Mouse (Mus musculus) bone marrow macrophage, adult 2 months (primary cell): ENCODE measurements around the gene Mcoln1.

Source experiments
- CTCF ChIP-seq: IDR thresholded peaks from 2 replicates; pipeline ENCODE4 v1.5.1; 2012; ENCODE audit warnings: low read depth, mild to moderate bottlenecking, low read length, moderate library complexity
- POLR2A ChIP-seq: IDR thresholded peaks from 2 replicates; pipeline ENCODE4 v1.6.1; 2012; ENCODE audit warnings: mild to moderate bottlenecking, low read depth, low read length, borderline replicate concordance

DNA sequence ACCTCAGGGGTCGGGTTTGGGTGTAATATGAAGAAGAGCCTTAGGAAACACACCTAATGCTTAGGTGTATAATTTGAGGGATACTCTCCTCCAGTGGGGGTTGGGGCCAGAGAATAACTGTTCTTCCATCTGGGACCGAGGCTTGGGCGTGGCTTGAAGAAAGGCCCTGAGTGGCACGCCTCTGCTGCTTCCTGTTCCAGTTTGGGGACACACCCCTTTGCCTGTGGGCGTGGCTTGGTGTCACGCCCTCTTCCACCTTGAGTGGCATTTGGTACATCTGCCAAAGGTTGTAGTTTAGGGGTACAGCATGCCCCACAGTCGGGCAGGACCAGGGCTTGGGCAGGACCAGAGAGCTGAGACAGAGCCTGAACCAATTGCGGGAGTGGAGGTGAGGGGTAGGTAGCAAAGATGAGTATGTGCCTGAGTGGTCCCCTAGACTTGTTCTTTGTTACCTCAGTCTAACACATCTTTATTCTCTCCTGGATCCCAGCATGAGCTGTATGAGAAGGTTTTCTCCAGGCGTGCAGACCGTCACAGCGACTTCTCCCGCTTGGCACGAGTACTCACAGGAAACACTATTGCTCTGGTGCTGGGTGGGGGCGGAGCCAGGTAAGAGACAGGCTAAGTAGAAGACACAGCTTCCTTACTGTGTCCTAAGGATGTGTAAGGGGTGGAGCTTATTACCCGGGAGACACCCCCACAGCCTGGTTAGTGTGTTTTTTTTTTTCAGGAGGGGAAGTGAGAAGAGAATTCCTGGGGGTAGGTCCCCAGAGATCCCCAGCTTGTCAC, 36.0 kb downstream of the Mcoln1 start:
- TF ChIP-seq CTCF = no peak
- TF ChIP-seq POLR2A = no peak
